Mouse (Mus musculus): Measurements from ENCODE around the gene Eif2ak1. TPM values are rescaled to one million over a fixed set of nuclear protein-coding genes. Genes with fewer than 3 reads are reported as not detected.

Gene Eif2ak1
- total RNA-seq, 1 experiment from 2014 or later = 46.3 TPM

GRCm38 (mm10) chr5:143933875-143934274, 116.3 kb downstream of the Eif2ak1 start:
- no peak for ATAC-seq (ENCODE audit: extremely low read depth, insufficient number of reproducible peaks, low FRiP score, poor library complexity, severe bottlenecking)

GRCm38 (mm10) chr5:143936156-143936555, 118.6 kb downstream of the Eif2ak1 start:
- no peak for ATAC-seq (ENCODE audit: extremely low read depth, insufficient number of reproducible peaks, low FRiP score, poor library complexity, severe bottlenecking)

DNA sequence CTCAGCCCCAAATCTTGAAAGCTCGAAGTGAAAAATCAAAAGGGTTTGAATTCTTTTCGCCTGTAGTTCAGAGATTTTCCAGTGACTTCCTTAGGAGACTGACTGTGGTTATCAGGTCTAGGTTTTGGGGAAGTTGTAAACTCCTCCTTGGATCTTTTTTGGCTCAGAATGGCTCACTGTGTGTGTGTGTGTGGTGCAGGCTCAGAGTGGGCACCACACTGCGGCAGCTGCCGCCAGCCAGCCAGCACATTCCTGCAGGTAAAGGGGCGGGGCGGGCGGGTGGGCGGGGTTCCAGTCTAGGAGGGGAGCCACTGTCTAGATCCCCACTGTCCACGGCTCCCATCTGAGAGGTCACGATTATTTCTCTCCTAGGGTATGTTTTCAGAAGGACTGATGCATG, 124.0 kb downstream of the Eif2ak1 start:
- ATAC-seq (ENCODE audit: extremely low read depth, insufficient number of reproducible peaks, low FRiP score, poor library complexity, severe bottlenecking) = no peak

GRCm38 (mm10) chr5:143943231-143944125, 125.9 kb downstream of the Eif2ak1 start:
- ATAC-seq (ENCODE audit: extremely low read depth, insufficient number of reproducible peaks, low FRiP score, poor library complexity, severe bottlenecking) = no peak

DNA sequence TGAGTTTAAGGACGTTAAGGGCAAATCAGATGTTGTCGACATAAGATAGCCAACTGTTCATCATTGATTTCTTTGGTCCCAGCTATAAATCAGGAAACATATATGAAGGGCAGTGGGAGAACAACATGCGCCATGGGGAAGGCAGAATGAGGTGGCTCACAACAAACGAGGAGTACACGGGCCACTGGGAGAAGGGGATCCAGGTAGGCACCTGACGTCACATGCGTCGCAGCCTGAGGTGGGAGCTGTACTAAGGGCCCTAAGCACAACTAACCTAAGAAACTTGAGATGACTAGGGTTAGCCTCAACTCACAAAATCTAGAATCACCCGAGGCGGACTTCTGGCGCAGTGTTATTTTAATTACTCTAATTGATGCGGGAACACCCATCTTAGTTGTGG, 130.8 kb downstream of the Eif2ak1 start:
- no peak for ATAC-seq (ENCODE audit: extremely low read depth, insufficient number of reproducible peaks, low FRiP score, poor library complexity, severe bottlenecking)

GRCm38 (mm10) chr5:143950016-143950415, 132.4 kb downstream of the Eif2ak1 start:
- no peak for ATAC-seq (ENCODE audit: extremely low read depth, insufficient number of reproducible peaks, low FRiP score, poor library complexity, severe bottlenecking)

Other genes starting within 250 kb of the Eif2ak1 start
- gene Cyth3, start 195.3 kb upstream of the Eif2ak1 start, total RNA-seq (2017) = 10.2 and 11.3 TPM in 2 replicates
- 27.4 and 27.9 TPM in 2 replicates for gene Usp42, start 85.5 kb upstream of the Eif2ak1 start, total RNA-seq (2017)
- 0.35 TPM in 1 of 2 replicates, not detected in the other for gene Ankrd61, start 79.9 kb downstream of the Eif2ak1 start, total RNA-seq (2017)
- 14.5 and 15.0 TPM in 2 replicates for gene Aimp2, start 92.1 kb downstream of the Eif2ak1 start, total RNA-seq (2017)
- 31.6 and 33.4 TPM in 2 replicates for gene Pms2, start 92.2 kb downstream of the Eif2ak1 start, total RNA-seq (2017)
- not detected in 2 replicates for gene Gm42421, start 110.4 kb downstream of the Eif2ak1 start, total RNA-seq (2017)
- 3.7 and 5.4 TPM in 2 replicates for gene Rsph10b, start 115.2 kb downstream of the Eif2ak1 start, total RNA-seq (2017)
- gene Ccz1, start 197.1 kb downstream of the Eif2ak1 start, total RNA-seq (2017) = 83.2 and 85.0 TPM in 2 replicates
- gene Ocm, start 208.9 kb downstream of the Eif2ak1 start, total RNA-seq (2017) = not detected in 2 replicates